Mouse (Mus musculus): ENCODE results near the gene Rbfox2. TPM values are rescaled to one million over a fixed set of nuclear protein-coding genes. Genes with fewer than 3 reads are reported as not detected.

Rbfox2 gene
- polyA plus RNA-seq, 1 experiment from 2014 or later, result 6.5 TPM

- no peak for DNase-seq (ENCODE audit: low spot score)
Observed at GRCm38 (mm10) chr15:77202223-77202622, 104.6 kb downstream of the Rbfox2 start.

- no peak for DNase-seq (ENCODE audit: low spot score)
Observed at GRCm38 (mm10) chr15:77196827-77197226, 110.0 kb downstream of the Rbfox2 start.

- no peak for DNase-seq (ENCODE audit: low spot score)
Observed at GRCm38 (mm10) chr15:77196001-77196400, 110.8 kb downstream of the Rbfox2 start.

- DNase-seq (ENCODE audit: low spot score), result no peak
Observed at GRCm38 (mm10) chr15:77192154-77192935, 114.5 kb downstream of the Rbfox2 start.

- DNase-seq (ENCODE audit: low spot score), result no peak
Observed at GRCm38 (mm10) chr15:77186096-77186495, 120.7 kb downstream of the Rbfox2 start.

GRCm38 (mm10) chr15:77185614-77186013 is 121.2 kb downstream of the Rbfox2 start:
- no peak for DNase-seq (ENCODE audit: low spot score)

GRCm38 (mm10) chr15:77182800-77183199 is 124.0 kb downstream of the Rbfox2 start:
- no peak for DNase-seq (ENCODE audit: low spot score)

GRCm38 (mm10) chr15:77174018-77174417 is 132.8 kb downstream of the Rbfox2 start:
- no peak for DNase-seq (ENCODE audit: low spot score)

- no peak for DNase-seq (ENCODE audit: low spot score)
Observed at GRCm38 (mm10) chr15:77172414-77172813, 134.4 kb downstream of the Rbfox2 start.

GRCm38 (mm10) chr15:77168781-77169180 is 138.0 kb downstream of the Rbfox2 start:
- no peak for DNase-seq (ENCODE audit: low spot score)

- DNase-seq (ENCODE audit: low spot score), result no peak
Observed at GRCm38 (mm10) chr15:77166225-77166732, 140.5 kb downstream of the Rbfox2 start.

GRCm38 (mm10) chr15:77163336-77163735 is 143.5 kb downstream of the Rbfox2 start:
- DNase-seq (ENCODE audit: low spot score), result no peak

GRCm38 (mm10) chr15:77162931-77163330 is 143.9 kb downstream of the Rbfox2 start:
- DNase-seq (ENCODE audit: low spot score), result no peak

GRCm38 (mm10) chr15:77161382-77161781 is 145.4 kb downstream of the Rbfox2 start:
- no peak for DNase-seq (ENCODE audit: low spot score)

GRCm38 (mm10) chr15:77160848-77161247 is 146.0 kb downstream of the Rbfox2 start:
- DNase-seq (ENCODE audit: low spot score), result no peak

- no peak for DNase-seq (ENCODE audit: low spot score)
Observed at GRCm38 (mm10) chr15:77156525-77156924, 150.3 kb downstream of the Rbfox2 start.

- DNase-seq (ENCODE audit: low spot score), result no peak
Observed at GRCm38 (mm10) chr15:77154248-77154785, 152.5 kb downstream of the Rbfox2 start.

- DNase-seq (ENCODE audit: low spot score), result no peak
Observed at GRCm38 (mm10) chr15:77153625-77154024, 153.2 kb downstream of the Rbfox2 start.

GRCm38 (mm10) chr15:77153088-77153546 is 153.7 kb downstream of the Rbfox2 start:
- DNase-seq (ENCODE audit: low spot score), result no peak

GRCm38 (mm10) chr15:77152336-77153087 is 154.3 kb downstream of the Rbfox2 start:
- no peak for DNase-seq (ENCODE audit: low spot score)

- DNase-seq (ENCODE audit: low spot score), result no peak
Observed at GRCm38 (mm10) chr15:77151816-77152215, 155.0 kb downstream of the Rbfox2 start.

GRCm38 (mm10) chr15:77151178-77151577 is 155.6 kb downstream of the Rbfox2 start:
- no peak for DNase-seq (ENCODE audit: low spot score)

Data from thymus, postnatal 0 days (tissue).